Mouse (Mus musculus): Measurements from ENCODE around the gene Chadl.

- TF ChIP-seq CTCF (IDR thresholded peaks at IDR 0.05; ENCODE audit: borderline replicate concordance, control insufficient read depth, extremely low read depth, insufficient read depth, low read length, poor library complexity) (no peak), POLR2A (IDR thresholded peaks at IDR 0.05; ENCODE audit: control insufficient read depth, extremely low read depth, insufficient read depth, low read length, poor library complexity) (no peak)
Measured at GRCm38 (mm10) chr15:81700601-81701000, 3.5 kb upstream of the Chadl start.
